Mouse (Mus musculus) right cerebral cortex, adult 2 months (tissue): ENCODE results near the gene Ubtfl1.
A peak's percentile ranks its signal among the peaks of the same experiment; 100 is the strongest.
"Not testable (repeated sequence)": the region's sequence is repeated elsewhere in the genome, so short reads cannot be mapped to it uniquely, and the experiment has no call there.

Experiments
- DNase-seq, 2 experiments: peaks; one replicate each; pipeline ENCODE4 v3.0.0; 2021 to 2022; ENCODE audit warnings: low spot score in 2 of 2

The Ubtfl1 gene

DNA sequence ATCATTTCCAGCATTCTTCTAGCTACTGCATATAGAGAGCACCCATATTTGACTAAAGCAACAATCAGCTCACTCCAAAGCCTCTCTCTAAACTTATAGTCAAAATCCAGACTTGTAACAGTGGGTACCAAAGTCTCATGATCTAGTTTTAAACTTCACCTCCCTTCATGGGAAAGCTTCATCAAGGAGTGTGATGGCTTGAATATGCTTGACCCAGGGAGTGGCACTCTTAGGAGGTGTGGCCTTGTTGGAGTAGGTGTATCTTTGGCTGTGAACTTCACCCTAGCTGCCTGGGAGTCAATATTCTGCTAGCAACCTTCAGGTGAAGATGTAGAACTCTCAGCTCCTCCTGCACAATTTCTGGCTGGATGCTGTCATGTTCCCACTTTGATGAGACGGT lies at the start of gene Ubtfl1:
Gene Ubtfl1 (plus strand): TSS at position 301 of the 400 bp plus-strand sequence.
- no peak for DNase-seq

DNA sequence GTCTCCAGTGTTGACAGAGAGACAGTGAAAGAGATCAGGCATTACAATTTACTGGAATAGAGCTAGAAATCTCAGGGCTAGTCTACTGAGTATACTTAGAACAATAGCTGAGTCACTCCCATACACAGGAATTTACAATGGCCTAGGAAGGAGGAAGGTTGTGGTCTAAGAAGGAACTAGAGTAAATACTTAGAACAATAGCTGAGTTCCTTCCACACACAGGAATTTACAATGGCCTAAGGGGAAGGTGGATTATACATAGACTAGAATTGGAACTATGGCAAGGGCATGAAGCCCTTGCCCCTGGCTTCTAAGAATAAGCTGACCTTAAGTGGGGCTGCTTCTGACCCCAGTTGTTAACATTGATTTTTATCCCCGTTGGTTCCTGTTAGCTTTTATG lies 31.2 kb upstream of the Ubtfl1 start:
- DNase-seq = not testable (repeated sequence)

DNA sequence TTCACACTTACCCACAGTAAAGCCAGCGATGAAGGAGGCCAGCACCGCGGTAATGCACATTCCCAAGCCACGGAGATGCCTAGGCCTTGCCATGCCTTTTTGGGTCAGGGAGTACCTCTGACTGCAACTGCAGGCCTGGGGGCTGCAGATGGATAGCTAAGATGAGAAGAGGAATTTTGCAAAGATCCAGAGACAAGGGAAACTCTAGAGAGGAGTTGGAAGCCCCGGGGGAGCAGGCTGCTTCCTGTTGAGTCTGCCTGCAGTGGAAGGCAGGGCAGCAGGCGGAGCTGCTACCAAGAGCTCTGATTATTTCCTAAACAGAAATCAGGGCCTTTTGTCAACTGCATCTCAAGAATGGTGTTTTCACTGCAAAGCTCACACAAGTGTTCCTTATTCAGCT lies 18.4 kb upstream of the Ubtfl1 start:
- no peak for DNase-seq

DNA sequence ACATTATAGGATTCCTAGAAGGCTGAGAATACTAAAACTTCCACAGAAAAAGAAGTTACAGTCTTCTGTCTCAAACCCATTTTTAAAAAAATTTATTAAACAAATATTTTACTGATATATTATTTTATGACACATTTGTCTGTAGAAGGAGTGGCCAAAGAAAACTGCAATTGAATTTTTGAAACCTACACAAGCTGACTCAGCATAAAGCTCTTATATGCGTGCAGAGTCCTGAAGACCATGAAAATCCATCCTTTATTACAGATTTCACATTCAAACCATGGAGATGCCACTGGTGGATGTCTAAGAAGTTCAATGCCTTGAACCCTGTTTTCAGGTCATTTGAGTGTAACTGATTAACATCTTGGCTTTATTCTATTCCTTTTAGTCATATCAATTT lies 4.6 kb upstream of the Ubtfl1 start:
- DNase-seq = no peak

DNA sequence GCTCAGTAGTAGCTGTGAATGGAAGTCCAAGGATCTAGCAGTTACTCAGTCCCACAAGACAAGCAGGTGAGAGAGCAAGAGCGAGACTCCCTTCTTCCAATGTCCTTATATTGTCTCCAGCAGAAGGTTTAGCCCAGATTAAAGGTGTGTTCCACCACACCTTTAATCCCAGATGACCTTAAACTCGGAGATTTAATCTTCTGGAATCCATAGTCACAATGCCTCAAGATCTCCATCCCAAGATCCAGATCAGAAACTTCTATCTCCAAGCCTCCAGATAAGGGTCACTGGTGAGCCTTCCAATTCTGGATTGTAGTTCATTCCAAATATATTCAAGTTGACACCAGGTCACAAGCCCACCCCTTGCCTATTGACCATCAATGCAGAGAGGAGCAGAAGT lies 1.3 kb upstream of the Ubtfl1 start, which contains the start of gene Naalad2:
Gene Naalad2 (minus strand): TSS at position 101 of the 400 bp plus-strand sequence.
- not testable (repeated sequence) for DNase-seq

DNA sequence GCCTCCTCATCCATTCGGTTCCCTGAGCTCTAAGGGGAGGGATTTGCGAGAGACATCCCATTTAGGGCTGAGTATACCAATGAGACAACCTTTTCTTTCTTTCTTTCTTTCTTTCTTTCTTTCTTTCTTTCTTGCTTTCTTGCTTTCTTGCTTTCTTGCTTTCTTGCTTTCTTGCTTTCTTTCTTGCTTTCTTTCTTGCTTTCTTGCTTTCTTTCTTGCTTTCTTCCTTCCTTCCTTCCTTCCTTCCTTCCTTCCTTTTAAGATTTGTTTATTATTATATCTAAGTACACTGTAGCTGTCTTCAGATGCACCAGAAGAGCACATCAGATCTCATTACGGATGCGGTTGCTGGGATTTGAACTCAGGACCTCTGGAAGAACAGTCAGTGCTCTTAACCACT lies 8.2 kb downstream of the Ubtfl1 start:
- not testable (repeated sequence) for DNase-seq

DNA sequence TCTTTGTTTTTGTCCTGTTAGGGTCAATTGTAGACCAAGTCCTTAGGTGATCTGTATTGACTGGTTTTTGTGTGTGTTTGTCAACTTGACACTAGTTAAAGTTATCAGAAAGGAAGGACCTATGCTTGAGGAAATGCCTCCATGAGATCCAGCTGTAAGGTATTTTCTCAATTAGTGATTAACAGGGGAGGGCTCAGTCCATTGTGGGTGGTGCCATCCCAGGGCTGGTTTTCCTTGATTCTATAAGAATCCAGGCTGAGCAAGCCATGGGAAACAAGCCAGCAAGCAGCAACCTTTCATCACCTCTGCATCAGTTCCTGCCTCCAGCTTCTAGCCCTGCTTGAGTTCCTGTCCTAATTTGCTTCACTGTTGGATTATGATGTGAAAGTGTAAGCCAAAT lies 26.1 kb downstream of the Ubtfl1 start, which contains the start of gene Mbd3l2:
Gene Mbd3l2 (plus strand): TSS at position 301 of the 400 bp plus-strand sequence.
- no peak for DNase-seq

DNA sequence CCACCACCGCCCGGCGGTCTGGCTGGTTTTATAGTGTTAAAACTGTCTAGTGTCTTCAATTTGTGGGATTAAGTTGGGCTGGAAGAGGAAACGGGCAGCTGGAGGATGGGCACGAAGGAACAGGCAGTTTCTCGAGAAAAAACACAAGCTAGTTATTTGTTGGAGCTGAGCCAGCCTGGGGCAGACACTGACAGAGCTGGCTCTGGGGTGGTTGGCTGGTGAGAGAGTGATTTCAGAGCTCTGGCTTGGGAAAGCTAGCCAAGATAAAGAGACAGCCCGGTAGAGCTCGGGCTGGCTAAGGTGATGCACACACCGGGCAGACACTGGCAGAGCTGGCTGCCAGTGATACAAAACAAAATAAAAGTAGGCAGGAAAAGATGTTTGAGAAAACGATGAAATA lies 27.5 kb downstream of the Ubtfl1 start:
- peak in 1 of 2 experiments; percentile 2 for DNase-seq

DNA sequence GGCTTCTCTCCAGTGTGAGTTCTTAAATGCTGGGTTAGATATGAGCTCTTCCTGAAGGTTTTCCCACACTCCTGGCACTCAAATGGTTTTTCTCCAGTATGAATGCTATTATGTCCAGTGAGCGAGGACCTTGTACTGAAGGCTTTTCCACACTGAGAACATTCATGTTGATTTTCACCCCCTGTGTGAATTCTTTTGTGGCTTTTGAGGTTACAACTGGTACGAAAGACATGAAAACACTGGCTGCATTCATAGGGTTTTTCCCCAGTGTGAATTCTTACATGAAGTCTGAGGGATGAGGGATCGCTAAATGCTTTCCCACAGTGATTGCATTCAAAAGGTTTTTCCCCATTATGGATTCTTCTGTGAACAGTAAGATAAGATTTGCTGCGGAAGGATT lies 52.3 kb downstream of the Ubtfl1 start:
- DNase-seq = no peak
